Mouse (Mus musculus): ENCODE measurements around the gene Ecm2. TPM values are rescaled to one million over a fixed set of nuclear protein-coding genes. Genes with fewer than 3 reads are reported as not detected.
A peak's percentile ranks its signal among the peaks of the same experiment; 100 is the strongest.

Ecm2 gene
- total RNA-seq, 2 experiments from 2014 or later, result 6.7 to 9.3 TPM

GRCm38 (mm10) chr13:49505776-49506175 lies 1.2 kb downstream of the Ecm2 start:
- DNase-seq (ENCODE audit: low spot score), result peak; percentile 17

- DNase-seq (ENCODE audit: low spot score), result peak; percentile 21
Measured at GRCm38 (mm10) chr13:49507176-49507575, 2.6 kb downstream of the Ecm2 start.

DNA sequence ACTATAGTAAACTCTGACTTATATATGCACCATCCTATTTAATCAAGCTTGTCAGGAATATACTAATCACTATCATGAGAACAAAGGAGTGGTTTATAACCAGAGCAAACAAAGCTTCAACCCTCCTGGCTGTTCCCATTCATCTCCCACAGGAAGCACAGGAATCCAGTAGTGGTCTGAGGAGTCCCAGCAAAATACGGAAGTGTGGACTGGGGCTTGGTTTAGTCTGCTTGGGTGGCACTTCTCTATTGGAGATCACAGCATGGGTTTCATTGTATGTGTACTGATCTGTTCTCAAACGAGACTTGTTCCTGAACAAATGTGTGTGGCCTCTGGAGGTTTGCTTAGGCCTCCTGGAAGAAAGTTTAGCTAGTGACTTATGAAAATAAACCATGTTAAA lies 14.2 kb downstream of the Ecm2 start:
- no peak for DNase-seq (ENCODE audit: low spot score)

GRCm38 (mm10) chr13:49526235-49526634 lies 21.6 kb downstream of the Ecm2 start:
- DNase-seq (ENCODE audit: low spot score), result no peak

GRCm38 (mm10) chr13:49530636-49531035 lies 26.0 kb downstream of the Ecm2 start:
- DNase-seq (ENCODE audit: low spot score), result no peak

DNA sequence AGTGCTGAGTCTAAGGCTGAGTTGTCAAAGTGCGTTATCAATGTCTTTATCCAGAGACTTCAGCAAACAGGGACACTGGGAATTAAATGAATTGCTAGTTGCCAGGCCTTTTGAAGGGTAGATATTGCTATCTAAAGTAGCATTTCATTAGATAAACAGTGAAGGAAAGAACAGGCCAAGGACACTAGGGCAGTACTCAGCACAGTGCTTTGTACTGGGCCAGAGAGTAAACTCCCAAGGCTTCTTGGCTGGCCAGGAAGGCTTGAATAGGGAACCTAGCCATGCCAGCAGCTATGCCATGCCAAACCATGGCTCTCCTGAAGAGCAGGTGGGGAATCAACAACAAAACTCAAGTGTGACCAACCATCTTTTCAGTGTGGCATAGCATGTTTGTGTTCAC lies 32.3 kb downstream of the Ecm2 start:
- no peak for DNase-seq (ENCODE audit: low spot score)

GRCm38 (mm10) chr13:49538693-49539092 lies 34.1 kb downstream of the Ecm2 start:
- DNase-seq (ENCODE audit: low spot score), result no peak

DNA sequence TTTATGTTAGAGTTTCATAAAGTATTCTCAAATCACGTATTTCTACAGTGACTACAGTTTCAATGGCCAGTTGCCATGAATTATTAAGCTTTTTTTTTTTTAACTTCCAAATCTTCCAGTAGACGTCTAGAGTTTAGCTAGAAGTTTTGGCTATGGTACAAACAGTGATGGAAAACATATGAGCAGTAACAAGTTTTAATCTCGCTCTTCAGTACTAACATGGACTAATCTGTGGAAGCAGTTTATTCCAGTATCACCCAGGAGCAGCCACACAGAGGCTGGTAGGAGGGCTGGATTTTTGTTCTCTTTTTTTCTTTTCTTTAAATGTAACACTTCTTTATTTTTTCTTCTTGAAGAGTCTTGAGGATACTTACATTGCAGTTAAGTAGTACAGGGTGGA lies 39.7 kb downstream of the Ecm2 start, which contains the start of gene Aspn:
Gene Aspn (plus strand): TSS at position 165 of the 400 bp plus-strand sequence.
- DNase-seq (ENCODE audit: low spot score), result no peak

GRCm38 (mm10) chr13:49545646-49546045 lies 41.0 kb downstream of the Ecm2 start:
- peak; percentile 28 for DNase-seq (ENCODE audit: low spot score)

DNA sequence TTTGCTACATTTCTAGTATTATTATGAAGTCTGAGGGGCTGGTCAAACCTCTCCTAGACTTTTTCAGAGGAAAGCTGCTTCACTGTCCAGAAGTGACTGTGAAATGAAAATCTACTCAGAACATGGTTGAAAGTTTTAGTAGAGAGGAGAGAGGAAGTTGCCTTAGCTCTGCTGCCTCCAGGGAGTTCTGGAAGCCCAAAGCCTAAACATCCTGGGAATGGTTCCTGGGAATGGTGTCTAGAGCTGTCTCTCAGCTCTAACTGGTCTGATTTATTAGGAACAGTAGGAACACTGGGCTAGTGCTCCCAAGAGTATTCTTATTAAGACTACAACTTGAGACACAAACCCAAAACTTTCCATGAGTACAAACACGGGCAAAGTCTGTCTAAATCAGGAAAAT lies 41.9 kb downstream of the Ecm2 start:
- peak; percentile 34 for DNase-seq (ENCODE audit: low spot score)

GRCm38 (mm10) chr13:49547563-49548150 lies 43.0 kb downstream of the Ecm2 start:
- DNase-seq (ENCODE audit: low spot score), result no peak

GRCm38 (mm10) chr13:49549616-49550015 lies 45.0 kb downstream of the Ecm2 start:
- no peak for DNase-seq (ENCODE audit: low spot score)

DNA sequence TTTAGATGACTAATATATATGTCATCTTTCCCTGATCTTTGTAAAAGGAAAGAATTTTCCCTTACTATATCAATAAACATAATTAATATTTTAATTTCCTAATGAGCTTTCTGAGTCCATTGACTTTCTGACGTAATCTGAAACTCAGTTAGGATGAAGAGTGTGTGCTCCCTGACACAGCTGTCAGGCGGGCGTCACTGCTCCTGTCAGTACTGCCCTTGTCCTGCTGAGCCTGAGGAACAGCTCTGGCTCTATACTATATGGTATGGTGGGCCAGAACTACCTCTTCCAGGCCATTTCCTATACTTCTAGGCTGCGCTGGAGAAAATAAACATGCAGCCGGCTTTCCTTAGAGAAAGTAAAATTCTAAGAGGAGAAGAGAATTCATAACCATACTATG lies 49.9 kb downstream of the Ecm2 start:
- DNase-seq (ENCODE audit: low spot score), result no peak

DNA sequence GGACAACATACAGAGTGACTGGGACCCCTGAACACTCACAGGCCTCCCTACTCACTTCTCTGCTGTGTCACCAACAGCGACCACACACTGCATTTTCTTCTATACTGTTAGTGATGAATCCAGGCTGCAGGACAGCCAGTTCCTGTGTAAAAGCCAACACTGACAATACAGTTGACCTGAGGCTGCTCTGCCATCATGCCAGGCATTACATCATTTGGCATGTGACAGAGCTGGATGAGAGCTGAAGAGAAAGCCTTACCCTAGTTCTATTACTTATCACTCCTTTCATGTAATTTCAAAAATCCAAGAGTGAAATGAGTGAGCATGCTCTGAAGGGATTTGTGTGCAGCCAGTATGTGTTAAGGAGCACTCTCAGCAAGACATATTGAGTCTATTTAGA lies 51.6 kb downstream of the Ecm2 start:
- DNase-seq (ENCODE audit: low spot score), result peak; percentile 48

DNA sequence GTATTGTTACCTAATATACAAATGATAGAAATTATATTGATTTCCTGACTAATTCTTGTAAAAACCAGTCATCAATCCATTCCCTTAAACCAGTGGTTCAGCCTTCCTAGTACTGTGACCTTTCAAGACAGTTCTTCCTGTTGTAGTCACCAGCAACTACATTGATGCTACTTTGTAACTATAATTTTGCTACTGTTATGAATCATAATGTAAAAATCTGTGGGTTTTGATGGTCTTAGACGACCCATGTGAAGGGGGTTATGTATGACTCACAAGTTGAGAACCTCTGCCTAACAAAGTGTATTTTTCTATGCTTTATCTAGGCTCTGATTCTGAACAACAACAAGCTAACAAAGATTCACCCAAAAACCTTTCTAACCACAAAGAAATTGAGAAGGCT lies 52.3 kb downstream of the Ecm2 start:
- no peak for DNase-seq (ENCODE audit: low spot score)

DNA sequence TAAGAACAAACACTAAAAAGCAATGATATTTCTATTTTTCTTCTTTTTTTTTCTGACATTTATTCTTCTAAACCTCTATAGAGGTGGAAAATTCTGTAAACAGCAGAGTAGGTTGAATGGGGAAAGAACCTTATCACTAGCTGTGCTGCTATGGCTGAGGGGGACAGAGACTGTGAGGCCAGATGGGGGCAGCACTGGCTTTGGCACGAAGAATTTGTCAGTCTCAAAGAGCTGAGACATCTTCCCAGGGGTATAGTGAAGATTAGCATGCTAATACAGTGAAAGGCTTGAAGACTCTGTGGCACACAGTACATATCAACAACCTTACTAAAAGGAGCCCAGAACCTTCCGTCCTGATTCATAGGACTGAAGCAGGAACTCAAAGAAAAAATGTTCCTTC lies 54.6 kb downstream of the Ecm2 start:
- DNase-seq (ENCODE audit: low spot score), result peak; percentile 46

DNA sequence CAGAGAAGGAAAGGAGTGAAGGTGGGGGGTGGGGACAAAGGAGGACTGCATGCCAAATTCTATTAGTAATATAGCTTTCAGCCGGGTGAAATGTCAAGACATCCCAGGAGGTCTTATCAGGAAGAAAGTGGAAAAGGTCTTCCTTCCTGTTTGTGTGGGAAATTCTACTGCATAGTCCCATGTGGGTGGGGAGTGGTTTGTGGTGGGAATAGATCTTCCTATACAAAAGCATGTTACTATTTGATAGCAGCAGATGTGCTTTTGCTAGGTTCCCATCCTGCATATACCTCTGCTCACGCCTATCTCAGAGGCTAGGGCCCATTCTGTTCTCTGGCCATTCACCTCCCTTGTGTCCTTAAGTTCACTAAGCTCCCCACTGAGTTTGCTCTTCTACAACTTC lies 56.3 kb downstream of the Ecm2 start:
- no peak for DNase-seq (ENCODE audit: low spot score)

GRCm38 (mm10) chr13:49564347-49564746 lies 59.7 kb downstream of the Ecm2 start:
- no peak for DNase-seq (ENCODE audit: low spot score)

DNA sequence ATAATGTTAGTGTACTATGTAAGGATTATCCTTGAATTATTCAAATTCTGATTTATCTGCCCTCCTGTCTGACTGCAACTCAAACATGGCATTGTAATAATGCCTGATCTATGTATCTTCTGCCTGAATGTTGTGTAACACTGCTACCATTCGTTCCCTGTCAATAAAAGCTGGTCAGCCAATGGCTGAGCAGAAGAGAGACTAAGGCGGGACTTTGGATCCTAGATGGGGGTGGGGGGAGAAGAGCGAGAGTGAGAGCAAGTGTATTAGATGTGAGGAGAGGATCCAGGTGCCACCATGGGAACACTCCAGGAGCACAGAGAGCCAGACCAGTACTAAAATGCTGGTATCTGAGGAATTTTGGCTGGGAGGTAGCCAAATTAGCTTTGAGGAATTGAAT lies 65.8 kb downstream of the Ecm2 start:
- DNase-seq (ENCODE audit: low spot score), result no peak

DNA sequence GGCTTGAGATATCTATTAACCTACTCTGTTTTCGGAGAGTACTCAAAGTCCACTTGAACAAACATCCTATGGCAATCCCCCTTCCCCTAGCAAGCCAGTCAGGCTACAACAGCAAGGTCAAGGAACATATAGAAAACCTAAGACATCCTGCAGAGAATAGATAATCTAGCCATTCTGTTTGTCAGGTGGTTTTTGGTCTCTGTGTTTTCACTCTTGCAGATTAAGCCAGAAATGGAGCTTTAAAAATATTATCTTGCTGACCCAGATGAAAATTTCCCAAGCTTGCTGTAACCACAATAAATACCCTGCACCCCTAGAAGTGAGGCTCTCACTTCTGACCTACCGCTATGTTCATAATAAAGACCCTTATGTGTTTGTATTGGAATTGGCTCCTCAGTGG lies 66.8 kb downstream of the Ecm2 start:
- DNase-seq (ENCODE audit: low spot score), result no peak

DNA sequence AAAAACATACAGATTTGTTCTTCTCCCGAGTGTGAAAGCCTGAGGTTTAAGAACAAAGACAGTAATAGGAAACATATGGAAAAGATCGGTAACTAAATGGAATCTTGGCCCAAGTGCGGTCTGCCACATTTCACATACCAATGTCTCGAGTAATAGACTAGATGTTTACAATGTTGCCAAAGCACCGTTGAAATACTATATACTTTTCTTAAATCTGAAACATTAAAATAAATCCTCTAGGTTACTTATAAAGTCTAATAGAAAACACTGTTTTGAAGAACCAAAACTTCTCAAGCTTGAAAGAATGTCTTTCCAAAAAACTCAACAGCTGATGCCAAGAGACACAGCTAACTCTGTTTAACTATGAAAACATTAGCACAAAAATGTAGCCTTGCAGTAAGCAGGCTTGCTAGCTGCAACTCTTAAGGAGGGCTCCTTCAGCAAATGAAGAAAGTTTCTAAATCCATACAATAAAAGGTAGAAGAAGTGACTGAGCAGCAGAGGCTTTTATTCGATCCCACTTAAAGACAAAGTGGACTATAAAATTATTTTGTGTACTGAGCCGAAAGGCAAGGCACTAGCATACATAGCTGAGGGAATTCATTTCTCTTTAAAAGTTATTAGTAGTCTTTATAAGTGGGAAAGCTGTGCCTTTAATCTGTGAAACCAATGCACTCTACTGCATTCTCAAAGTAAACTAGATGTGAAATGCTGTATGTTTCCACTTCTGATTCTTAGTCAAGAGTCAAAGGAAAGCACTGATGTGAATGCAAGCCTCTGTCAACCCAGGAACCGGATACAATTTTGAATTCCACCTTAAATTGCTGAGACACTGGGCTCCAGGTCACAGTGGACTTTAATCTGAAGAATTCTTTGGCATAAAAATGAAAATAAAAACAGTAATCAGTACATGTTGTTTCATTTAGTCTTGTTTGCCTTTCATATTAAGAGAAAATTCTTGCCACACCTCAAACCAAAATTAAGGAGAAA lies 77.2 kb downstream of the Ecm2 start, which contains the start of gene Omd:
Gene Omd (plus strand): TSS at position 922 of the 990 bp plus-strand sequence.
- DNase-seq (ENCODE audit: low spot score), result peak; percentile 33

Measured in gastrocnemius, adult 18-20 months (tissue).